ENCODE assay signal across 9 mouse cellular contexts in the genomic region with DNA sequence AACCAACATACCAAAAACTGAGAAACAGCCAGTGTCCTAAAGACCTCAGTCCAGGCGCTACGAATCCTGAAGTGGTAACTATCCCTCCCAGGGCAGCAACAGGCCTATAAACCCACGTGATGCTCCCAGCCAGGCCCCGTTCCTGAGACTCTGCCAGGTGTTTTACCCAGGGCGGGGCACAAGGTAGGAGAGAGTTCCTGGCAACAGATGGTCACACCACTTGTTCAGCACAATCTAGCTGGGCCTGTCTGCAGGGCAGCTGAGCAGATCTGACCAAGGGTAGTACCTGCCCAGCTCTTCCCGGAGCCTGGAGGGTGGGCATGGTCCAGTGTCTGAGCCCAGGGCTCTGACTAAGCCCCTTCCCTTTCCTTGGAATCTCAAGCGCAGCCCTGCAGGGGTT. TPM values are rescaled to one million over a fixed set of nuclear protein-coding genes. Genes with fewer than 3 reads are reported as not detected.
A peak's percentile ranks its signal among the peaks of the same experiment; 100 is the strongest.
DNase-seq lines count a peak whose midpoint lies in the region.
"Had no signal": no experiment of that assay in that cellular context is flagged by ENCODE, and none has a peak within 500 bp of the region (broad histone marks: within the 10 kb centered on the region; RNA-seq: fewer than 3 reads in every experiment).

No protein-coding gene starts in this region.

- DNase-seq in brain, adult 2 months (ENCODE audit: low read depth, low spot score): peak; percentile 91
- DNase-seq in cerebellum, adult 11-12 months: peak; percentile 87
- DNase-seq in kidney, adult 18-20 months: peak; percentile 86
- DNase-seq in lung, adult 18-20 months: peak; percentile 85 to 88
- DNase-seq in right cerebral cortex, postnatal 4 days: no peak
- no peak for DNase-seq in left cerebral cortex, postnatal 25 days (ENCODE audit: low spot score in 2 of 2)
- no peak for DNase-seq in hindbrain, embryonic 10.5 days (ENCODE audit: low spot score)
- DNase-seq: right cerebral cortex, adult 18-20 months had no signal

- H3K4me1 ChIP-seq in hindbrain, embryonic 10.5 days (replicated peaks): 0 out of 2 replicates have a peak, but pooled peaks cover 5% of the 10 kb centered on the region
- H3K4me1 ChIP-seq: embryonic facial prominence, embryonic 12.5 days had no signal

- H3K27ac ChIP-seq in hindbrain, embryonic 10.5 days: no peak overlapping the region
- H3K27ac ChIP-seq: embryonic facial prominence, embryonic 12.5 days had no signal

- no peaks in the 10 kb centered on the region for H3K9me3 ChIP-seq in hindbrain, embryonic 10.5 days
- H3K9me3 ChIP-seq: embryonic facial prominence, embryonic 12.5 days had no signal

- no peak overlapping the region for H3K4me3 ChIP-seq in hindbrain, embryonic 10.5 days
- H3K4me3 ChIP-seq: embryonic facial prominence, embryonic 12.5 days had no signal

- H3K36me3 ChIP-seq in hindbrain, embryonic 10.5 days: 0 out of 2 replicates have a peak, but pooled peaks cover 3% of the 10 kb centered on the region
- H3K36me3 ChIP-seq: embryonic facial prominence, embryonic 12.5 days had no signal

- WGBS in hindbrain, embryonic 10.5 days: 93% methylated on average over 7 of the region's 7 CpGs

- intact Hi-C loops in left cerebral cortex, postnatal 25 days (cut with DNase I): no loop called here

- no peaks in the 10 kb centered on the region for H3K27me3 ChIP-seq in hindbrain, embryonic 10.5 days (ENCODE audit: insufficient read depth, poor library complexity, severe bottlenecking)
- H3K27me3 ChIP-seq: embryonic facial prominence, embryonic 12.5 days had no signal

RNA-seq across cellular contexts. Expression of gene Kazn, which starts 45.4 kb away (rescaled TPM):
- total RNA-seq in left cerebral cortex, postnatal 25 days (2021): 100 to 1,000 TPM in 1 of 2 experiments, 10 to 100 TPM in 1; 86.1 to 104 TPM
- polyA plus RNA-seq in hindbrain, embryonic 10.5 days (2016; fragmentation: Nextera tagmentation; extraction: Ambion mirVana): 11.4 and 14.3 TPM in 2 replicates

Comparison
In these comparisons a context has a peak if more than half of its experiments do, and no peak if none do; other contexts are left out.
1. DNase-seq: peak in brain, adult 2 months (single experiment), cerebellum, adult 11-12 months (single experiment), kidney, adult 18-20 months (single experiment) and lung, adult 18-20 months (2 of 2); none in right cerebral cortex, postnatal 4 days (single experiment), left cerebral cortex, postnatal 25 days (0 of 2) and hindbrain, embryonic 10.5 days (single experiment).